Mouse (Mus musculus): ENCODE measurements around the gene Galnt9. TPM values are rescaled to one million over a fixed set of nuclear protein-coding genes. Genes with fewer than 3 reads are reported as not detected.

Gene Galnt9
- polyA plus RNA-seq, 1 experiment from 2014 or later: 0.50 TPM

DNA sequence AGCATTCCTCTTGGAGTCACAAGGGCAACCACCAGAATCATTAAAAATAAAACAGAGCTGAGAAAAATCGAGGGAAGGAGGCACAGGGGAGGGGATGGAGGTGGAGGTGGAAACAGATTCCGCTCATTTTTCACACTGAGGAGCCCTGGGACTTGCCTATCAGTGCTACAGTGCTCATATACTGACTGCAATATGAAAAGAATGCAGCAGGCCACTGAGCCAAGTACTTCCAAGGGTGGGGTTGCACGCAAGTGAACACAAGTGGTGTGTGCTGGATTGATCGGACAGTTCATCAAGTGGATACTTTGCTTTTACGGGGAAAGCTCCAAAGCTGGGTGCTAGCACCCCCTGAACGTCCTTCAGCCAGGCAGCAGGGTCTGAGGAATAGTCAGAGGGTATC, 30.7 kb downstream of the Galnt9 start:
- Histone ChIP-seq H3K4me2 (ENCODE audit: low read depth, low read length) (no peak overlapping the region), H3K27ac (replicated peaks; ENCODE audit: low read depth, low read length) (no peak overlapping the region), H3K27me3 (ENCODE audit: control insufficient read depth, insufficient read depth, low read length) (no peaks in the 10 kb centered on the region), H3K9ac (replicated peaks; ENCODE audit: low read length) (no peak overlapping the region), H3K4me3 (ENCODE audit: low read depth, low read length) (no peak overlapping the region), H3K4me1 (ENCODE audit: control insufficient read depth, insufficient read depth, low read length) (no peaks in the 10 kb centered on the region), H3K36me3 (replicated peaks; ENCODE audit: control insufficient read depth, insufficient read depth, low read depth, low read length) (no peaks in the 10 kb centered on the region), H3K9me3 (replicated peaks; ENCODE audit: control insufficient read depth, low read length) (no peaks in the 10 kb centered on the region)
- ATAC-seq (replicated peaks; ENCODE audit: insufficient number of reproducible peaks, low FRiP score, low TSS enrichment, low read depth) (no peak), DNase-seq (ENCODE audit: low spot score) (no peak)
- 72% methylated on average over 6 of the region's 6 CpGs for WGBS

DNA sequence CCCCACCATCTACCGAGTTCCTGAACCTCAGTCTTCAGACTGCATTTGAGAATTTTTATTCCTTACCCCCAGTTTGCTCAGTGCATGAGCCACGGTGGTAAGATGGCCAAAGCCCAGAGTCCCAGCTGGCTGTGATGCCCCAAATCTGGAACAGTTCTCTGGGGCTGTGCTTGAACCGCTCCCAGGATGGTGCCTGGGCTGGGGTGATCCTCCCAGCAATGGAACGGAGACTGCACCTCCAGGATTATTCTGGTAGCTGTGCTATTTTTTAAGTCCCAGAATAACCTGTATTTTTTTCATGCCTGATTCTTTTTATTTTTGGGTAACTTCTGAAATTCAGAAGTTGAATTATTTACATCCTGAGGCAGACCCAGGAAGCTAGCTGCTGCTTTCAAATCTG, 35.1 kb downstream of the Galnt9 start:
- Histone ChIP-seq H3K27me3 (ENCODE audit: control insufficient read depth, insufficient read depth, low read length) (no peaks in the 10 kb centered on the region), H3K36me3 (replicated peaks; ENCODE audit: control insufficient read depth, insufficient read depth, low read depth, low read length) (no peaks in the 10 kb centered on the region), H3K4me2 (ENCODE audit: low read depth, low read length) (no peak overlapping the region), H3K4me1 (ENCODE audit: control insufficient read depth, insufficient read depth, low read length) (no peaks in the 10 kb centered on the region), H3K27ac (replicated peaks; ENCODE audit: low read depth, low read length) (no peak overlapping the region), H3K9me3 (replicated peaks; ENCODE audit: control insufficient read depth, low read length) (no peaks in the 10 kb centered on the region), H3K9ac (replicated peaks; ENCODE audit: low read length) (no peak overlapping the region), H3K4me3 (ENCODE audit: low read depth, low read length) (no peak overlapping the region)
- WGBS: 94% methylated on average over 4 of the region's 4 CpGs
- DNase-seq (ENCODE audit: low spot score) (no peak), ATAC-seq (replicated peaks; ENCODE audit: insufficient number of reproducible peaks, low FRiP score, low TSS enrichment, low read depth) (no peak)

DNA sequence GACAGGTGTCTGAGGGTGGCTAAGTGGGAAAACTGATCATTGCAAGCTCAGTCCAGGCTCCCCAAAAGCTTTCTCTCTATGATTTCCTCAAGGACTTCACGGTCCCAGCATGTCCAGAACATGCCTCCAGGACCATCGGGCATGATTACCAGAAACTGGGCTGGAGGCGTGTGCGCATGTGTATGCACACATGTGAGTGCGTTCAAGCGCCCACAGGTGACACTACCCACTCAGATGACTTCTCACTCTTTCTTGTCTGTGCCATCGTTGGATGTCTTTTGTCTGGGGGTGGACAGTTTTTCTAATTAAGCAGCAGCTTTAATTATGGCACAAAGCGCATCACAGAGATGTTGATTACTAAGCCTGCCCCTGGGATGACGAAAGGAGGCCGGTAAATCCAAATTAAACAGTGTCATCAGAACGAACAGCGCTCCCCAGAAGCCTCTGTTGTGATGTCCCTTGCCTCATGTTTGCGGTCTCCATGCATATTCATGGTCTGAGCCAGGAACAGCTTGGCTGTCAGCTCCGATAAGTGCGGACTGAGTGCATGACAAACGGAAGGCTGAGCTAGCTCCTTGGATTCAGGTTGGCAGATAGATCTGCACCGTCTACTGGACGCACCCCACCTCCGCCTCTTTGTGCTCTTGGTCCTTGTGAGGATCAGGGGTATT, 36.5 kb downstream of the Galnt9 start:
- H3K27ac ChIP-seq (replicated peaks; ENCODE audit: low read depth, low read length): no peak overlapping the region
- H3K4me2 ChIP-seq (ENCODE audit: low read depth, low read length): no peak overlapping the region
- no peak overlapping the region for H3K9ac ChIP-seq (replicated peaks; ENCODE audit: low read length)
- DNase-seq (ENCODE audit: low spot score): no peak
- no peaks in the 10 kb centered on the region for H3K36me3 ChIP-seq (replicated peaks; ENCODE audit: control insufficient read depth, insufficient read depth, low read depth, low read length)
- no peak for ATAC-seq (replicated peaks; ENCODE audit: insufficient number of reproducible peaks, low FRiP score, low TSS enrichment, low read depth)
- no peaks in the 10 kb centered on the region for H3K4me1 ChIP-seq (ENCODE audit: control insufficient read depth, insufficient read depth, low read length)
- H3K9me3 ChIP-seq (replicated peaks; ENCODE audit: control insufficient read depth, low read length): no peaks in the 10 kb centered on the region
- WGBS: 85% methylated on average over 19 of the region's 19 CpGs
- no peak overlapping the region for H3K4me3 ChIP-seq (ENCODE audit: low read depth, low read length)
- no peaks in the 10 kb centered on the region for H3K27me3 ChIP-seq (ENCODE audit: control insufficient read depth, insufficient read depth, low read length)

DNA sequence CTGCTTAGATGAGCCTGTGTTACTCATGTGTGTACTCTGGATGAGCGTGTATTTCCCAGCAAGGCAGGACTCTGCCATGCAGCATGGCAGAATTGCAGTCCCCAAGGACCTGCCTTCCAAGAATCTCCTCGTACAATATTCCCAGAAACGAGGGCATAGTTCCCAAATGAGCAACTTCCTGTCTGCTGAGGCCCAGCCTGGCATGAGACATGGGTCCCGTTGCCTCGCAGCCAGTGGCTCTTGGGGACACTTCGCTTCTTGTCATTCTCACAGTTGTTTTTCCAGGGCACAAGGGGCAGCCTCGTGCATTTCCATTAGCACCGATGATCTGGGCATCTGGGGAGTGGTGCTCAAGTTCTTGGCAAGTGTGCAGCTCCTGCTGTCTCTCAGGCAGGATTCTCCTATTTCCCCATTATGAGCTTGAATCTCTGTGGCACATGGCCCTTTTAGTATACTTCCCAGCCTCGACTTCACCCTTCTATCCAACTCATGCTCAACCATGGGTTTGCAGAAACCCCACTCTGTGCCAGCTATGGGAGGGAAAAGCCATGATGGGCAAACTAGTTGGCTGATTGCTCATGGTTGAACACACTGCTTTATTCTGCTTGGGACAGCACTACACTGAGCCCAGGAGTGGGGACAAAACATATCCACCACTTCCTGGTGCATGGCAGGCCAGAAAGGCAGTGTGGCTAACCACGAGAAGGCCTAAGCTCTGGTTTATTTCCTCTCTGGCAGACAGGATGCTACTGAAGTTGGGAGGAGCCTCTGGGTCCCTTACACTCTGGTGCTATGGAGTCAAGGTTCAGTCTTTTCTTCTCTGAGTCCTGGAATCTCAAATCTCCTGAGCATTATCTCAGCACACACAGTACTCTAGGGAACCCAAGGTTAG, 38.7 kb downstream of the Galnt9 start:
- no peaks in the 10 kb centered on the region for H3K27me3 ChIP-seq (ENCODE audit: control insufficient read depth, insufficient read depth, low read length)
- H3K36me3 ChIP-seq (replicated peaks; ENCODE audit: control insufficient read depth, insufficient read depth, low read depth, low read length): no peaks in the 10 kb centered on the region
- H3K9me3 ChIP-seq (replicated peaks; ENCODE audit: control insufficient read depth, low read length): no peaks in the 10 kb centered on the region
- no peak overlapping the region for H3K27ac ChIP-seq (replicated peaks; ENCODE audit: low read depth, low read length)
- H3K9ac ChIP-seq (replicated peaks; ENCODE audit: low read length): no peak overlapping the region
- no peak overlapping the region for H3K4me2 ChIP-seq (ENCODE audit: low read depth, low read length)
- 67% methylated on average over 10 of the region's 10 CpGs for WGBS
- DNase-seq (ENCODE audit: low spot score): no peak
- no peaks in the 10 kb centered on the region for H3K4me1 ChIP-seq (ENCODE audit: control insufficient read depth, insufficient read depth, low read length)
- no peak overlapping the region for H3K4me3 ChIP-seq (ENCODE audit: low read depth, low read length)
- ATAC-seq (replicated peaks; ENCODE audit: insufficient number of reproducible peaks, low FRiP score, low TSS enrichment, low read depth): no peak

DNA sequence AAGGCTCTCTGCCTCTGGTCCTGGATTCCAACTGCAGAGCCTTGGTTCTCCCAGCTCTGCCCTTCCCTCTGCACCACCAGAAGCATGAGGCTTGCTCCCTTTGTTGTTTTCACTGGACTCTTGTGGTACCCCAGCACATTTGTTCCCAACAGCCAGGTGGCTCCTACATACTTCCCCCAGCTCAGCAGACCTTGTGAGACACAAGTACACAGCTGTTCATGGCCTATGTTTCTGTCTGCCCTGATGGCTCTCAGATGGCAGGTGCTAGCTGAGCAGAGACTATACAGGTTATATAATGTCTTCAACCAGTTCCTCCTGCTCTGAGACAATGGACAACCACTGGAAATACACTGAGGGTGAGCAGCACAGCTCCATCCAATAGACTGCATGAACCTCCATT, 43.3 kb downstream of the Galnt9 start:
- DNase-seq (ENCODE audit: low spot score) (no peak), ATAC-seq (replicated peaks; ENCODE audit: insufficient number of reproducible peaks, low FRiP score, low TSS enrichment, low read depth) (no peak)
- H3K4me1 ChIP-seq (ENCODE audit: control insufficient read depth, insufficient read depth, low read length): no peaks in the 10 kb centered on the region
- no peaks in the 10 kb centered on the region for H3K9me3 ChIP-seq (replicated peaks; ENCODE audit: control insufficient read depth, low read length)
- no peak overlapping the region for H3K4me2 ChIP-seq (ENCODE audit: low read depth, low read length)
- H3K9ac ChIP-seq (replicated peaks; ENCODE audit: low read length): no peak overlapping the region
- no peak overlapping the region for H3K4me3 ChIP-seq (ENCODE audit: low read depth, low read length)
- no peaks in the 10 kb centered on the region for H3K27me3 ChIP-seq (ENCODE audit: control insufficient read depth, insufficient read depth, low read length)
- H3K27ac ChIP-seq (replicated peaks; ENCODE audit: low read depth, low read length): no peak overlapping the region
- no peaks in the 10 kb centered on the region for H3K36me3 ChIP-seq (replicated peaks; ENCODE audit: control insufficient read depth, insufficient read depth, low read depth, low read length)

DNA sequence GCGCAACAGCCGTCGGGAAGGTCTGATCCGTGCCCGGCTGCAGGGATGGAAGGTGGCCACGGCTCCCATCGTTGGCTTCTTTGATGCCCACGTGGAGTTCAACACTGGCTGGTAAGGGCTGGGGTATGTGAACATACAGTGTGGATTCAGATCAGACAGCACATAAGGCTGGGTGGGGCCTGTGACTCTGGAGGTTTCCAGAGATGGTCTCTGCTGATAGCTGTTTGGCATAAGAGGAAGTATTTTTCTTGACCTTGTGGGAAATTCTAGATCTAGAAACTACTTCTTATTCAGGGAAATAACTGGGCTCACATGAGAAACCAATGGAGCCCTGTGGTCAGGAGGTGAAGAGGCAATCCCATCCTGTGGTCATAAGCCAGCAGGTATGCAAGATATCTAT, 45.7 kb downstream of the Galnt9 start:
- Histone ChIP-seq H3K4me3 (ENCODE audit: low read depth, low read length) (no peak overlapping the region), H3K4me2 (ENCODE audit: low read depth, low read length) (no peak overlapping the region), H3K9me3 (replicated peaks; ENCODE audit: control insufficient read depth, low read length) (no peaks in the 10 kb centered on the region), H3K9ac (replicated peaks; ENCODE audit: low read length) (no peak overlapping the region), H3K4me1 (ENCODE audit: control insufficient read depth, insufficient read depth, low read length) (no peaks in the 10 kb centered on the region), H3K27me3 (ENCODE audit: control insufficient read depth, insufficient read depth, low read length) (no peaks in the 10 kb centered on the region), H3K27ac (replicated peaks; ENCODE audit: low read depth, low read length) (no peak overlapping the region), H3K36me3 (replicated peaks; ENCODE audit: control insufficient read depth, insufficient read depth, low read depth, low read length) (no peaks in the 10 kb centered on the region)
- DNase-seq (ENCODE audit: low spot score) (no peak), ATAC-seq (replicated peaks; ENCODE audit: insufficient number of reproducible peaks, low FRiP score, low TSS enrichment, low read depth) (no peak)
- whole genome bisulfite sequencing: 86% methylated on average over 8 of the region's 8 CpGs

DNA sequence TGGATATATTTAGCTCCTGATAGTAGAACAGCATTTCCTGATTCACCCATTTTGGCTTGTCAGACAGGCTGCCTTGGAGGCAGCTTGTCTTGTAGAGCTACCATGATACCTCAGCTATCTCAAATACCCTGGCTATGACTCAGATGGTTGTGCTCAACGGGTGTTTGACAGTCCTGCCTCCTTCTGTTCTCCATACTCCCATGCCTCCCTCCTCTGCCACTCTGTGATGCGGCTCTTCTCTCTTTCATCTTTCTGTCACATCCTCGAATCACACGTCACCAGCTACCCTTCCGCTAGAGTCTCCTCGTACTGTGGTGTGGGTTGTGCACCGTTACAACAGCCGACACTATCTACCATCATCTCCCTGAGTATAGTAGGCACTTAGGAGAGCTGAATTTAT, 50.3 kb downstream of the Galnt9 start:
- 92% methylated on average over 8 of the region's 8 CpGs for WGBS
- no peak for ATAC-seq (replicated peaks; ENCODE audit: insufficient number of reproducible peaks, low FRiP score, low TSS enrichment, low read depth)

DNA sequence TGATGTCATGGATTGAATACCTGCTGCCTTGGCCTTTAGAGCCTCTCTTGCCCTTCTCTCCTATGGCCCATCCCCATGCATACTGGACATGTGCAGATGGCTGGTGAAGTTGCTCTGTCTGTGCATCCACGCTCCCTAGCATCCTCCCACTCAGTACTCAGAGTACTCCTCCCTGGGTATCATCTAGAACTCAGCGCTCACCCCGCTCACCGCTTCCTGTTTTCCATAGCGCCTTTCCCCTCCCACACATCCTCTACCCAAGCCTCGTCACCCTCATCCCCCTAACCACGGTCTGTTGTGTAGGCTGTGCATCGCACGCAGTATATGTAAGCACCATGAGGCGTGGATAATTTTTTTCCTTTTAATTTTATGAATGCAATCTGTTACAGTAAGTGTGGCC, 51.2 kb downstream of the Galnt9 start:
- Histone ChIP-seq H3K9me3 (replicated peaks; ENCODE audit: control insufficient read depth, low read length) (no peaks in the 10 kb centered on the region), H3K4me3 (ENCODE audit: low read depth, low read length) (no peak overlapping the region), H3K4me1 (ENCODE audit: control insufficient read depth, insufficient read depth, low read length) (no peaks in the 10 kb centered on the region), H3K36me3 (replicated peaks; ENCODE audit: control insufficient read depth, insufficient read depth, low read depth, low read length) (no peaks in the 10 kb centered on the region), H3K4me2 (ENCODE audit: low read depth, low read length) (no peak overlapping the region), H3K27me3 (ENCODE audit: control insufficient read depth, insufficient read depth, low read length) (no peaks in the 10 kb centered on the region), H3K27ac (replicated peaks; ENCODE audit: low read depth, low read length) (no peak overlapping the region), H3K9ac (replicated peaks; ENCODE audit: low read length) (no peak overlapping the region)
- DNase-seq (ENCODE audit: low spot score): no peak
- WGBS: 92% methylated on average over 10 of the region's 10 CpGs
- ATAC-seq (replicated peaks; ENCODE audit: insufficient number of reproducible peaks, low FRiP score, low TSS enrichment, low read depth): no peak

More for the DNA sequence above, 50.3 kb downstream of the Galnt9 start:
- Histone ChIP-seq H3K9me3 (replicated peaks; ENCODE audit: control insufficient read depth, low read length) (no peaks in the 10 kb centered on the region), H3K27me3 (ENCODE audit: control insufficient read depth, insufficient read depth, low read length) (no peaks in the 10 kb centered on the region), H3K27ac (replicated peaks; ENCODE audit: low read depth, low read length) (no peak overlapping the region), H3K4me1 (ENCODE audit: control insufficient read depth, insufficient read depth, low read length) (no peaks in the 10 kb centered on the region), H3K36me3 (replicated peaks; ENCODE audit: control insufficient read depth, insufficient read depth, low read depth, low read length) (no peaks in the 10 kb centered on the region), H3K4me2 (ENCODE audit: low read depth, low read length) (no peak overlapping the region), H3K4me3 (ENCODE audit: low read depth, low read length) (no peak overlapping the region), H3K9ac (replicated peaks; ENCODE audit: low read length) (no peak overlapping the region)
- no peak for DNase-seq (ENCODE audit: low spot score)

Measured in embryonic facial prominence, embryonic 11.5 days (tissue).